Mouse (Mus musculus): Measurements from ENCODE around the gene Tm4sf1.

GRCm38 (mm10) chr3:57341321-57341720, 39.5 kb upstream of the Tm4sf1 start:
- TF ChIP-seq CTCF (IDR thresholded peaks at IDR 0.05; ENCODE audit: borderline replicate concordance, control insufficient read depth, extremely low read depth, insufficient read depth, low read length, poor library complexity) (no peak), POLR2A (IDR thresholded peaks at IDR 0.05; ENCODE audit: control insufficient read depth, extremely low read depth, insufficient read depth, low read length, poor library complexity) (no peak)
